Mouse (Mus musculus) urinary bladder, adult 2 months (tissue): Measurements from ENCODE around the gene Jpt1. TPM values are rescaled to one million over a fixed set of nuclear protein-coding genes. Genes with fewer than 3 reads are reported as not detected.
A peak's percentile ranks its signal among the peaks of the same experiment; 100 is the strongest.
"Not testable (repeated sequence)": the region's sequence is repeated elsewhere in the genome, so short reads cannot be mapped to it uniquely, and the experiment has no call there.

ENCODE experiments used
- DNase-seq: peaks from one replicate; pipeline ENCODE4 v3.0.0; 2022; ENCODE audit warnings: low spot score
- polyA plus RNA-seq: library from polyadenylated mRNA; depleted of rRNA; stranded (reverse); fragments of >200 nt; gene quantifications from 2 replicates; pipeline ENCODE4 v1.2.3, GENCODE M21; 2012

Jpt1 gene
- polyA plus RNA-seq, 1 experiment, result 102 TPM

- DNase-seq, result peak; percentile 76
These were observed 39.0 kb downstream of the Jpt1 start, which contains the start of gene Armc7 for GRCm38 (mm10) chr11:115475025-115475757. Gene Armc7 (plus strand): TSS chr11:115475667.

GRCm38 (mm10) chr11:115473626-115474275 lies 40.4 kb downstream of the Jpt1 start:
- peak; percentile 86 for DNase-seq

GRCm38 (mm10) chr11:115472183-115472582 lies 42.0 kb downstream of the Jpt1 start:
- no peak for DNase-seq

- no peak for DNase-seq
These were observed 47.0 kb downstream of the Jpt1 start for GRCm38 (mm10) chr11:115467217-115467618.

- no peak for DNase-seq
These were observed 49.3 kb downstream of the Jpt1 start for GRCm38 (mm10) chr11:115464851-115465250.

- no peak for DNase-seq
These were observed 50.8 kb downstream of the Jpt1 start for GRCm38 (mm10) chr11:115463397-115463796.

GRCm38 (mm10) chr11:115462243-115462891 lies 51.8 kb downstream of the Jpt1 start, which contains the start of gene Slc16a5:
Gene Slc16a5 (plus strand): TSS chr11:115462474.
- DNase-seq, result no peak

- no peak for DNase-seq
These were observed 52.3 kb downstream of the Jpt1 start for GRCm38 (mm10) chr11:115461846-115462242.

GRCm38 (mm10) chr11:115460976-115461375 lies 53.2 kb downstream of the Jpt1 start:
- DNase-seq, result no peak

GRCm38 (mm10) chr11:115457405-115457804 lies 56.8 kb downstream of the Jpt1 start:
- no peak for DNase-seq

- DNase-seq, result no peak
These were observed 58.0 kb downstream of the Jpt1 start for GRCm38 (mm10) chr11:115456182-115456581.

GRCm38 (mm10) chr11:115455619-115456018 lies 58.6 kb downstream of the Jpt1 start:
- no peak for DNase-seq

GRCm38 (mm10) chr11:115454822-115455221 lies 59.4 kb downstream of the Jpt1 start:
- not testable (repeated sequence) for DNase-seq

GRCm38 (mm10) chr11:115453306-115453705 lies 60.9 kb downstream of the Jpt1 start:
- DNase-seq, result no peak

- no peak for DNase-seq
These were observed 61.8 kb downstream of the Jpt1 start for GRCm38 (mm10) chr11:115452281-115452860.

GRCm38 (mm10) chr11:115451781-115452241 lies 62.4 kb downstream of the Jpt1 start:
- DNase-seq, result no peak

GRCm38 (mm10) chr11:115450176-115450575 lies 64.0 kb downstream of the Jpt1 start:
- no peak for DNase-seq

GRCm38 (mm10) chr11:115448998-115449397 lies 65.2 kb downstream of the Jpt1 start:
- DNase-seq, result no peak

GRCm38 (mm10) chr11:115448075-115448474 lies 66.1 kb downstream of the Jpt1 start:
- no peak for DNase-seq
